Mouse (Mus musculus): Measurements from ENCODE around the gene Snn.

- TF ChIP-seq POLR2A (IDR thresholded peaks at IDR 0.05; ENCODE audit: extremely low read depth, insufficient read depth, low read length) (no peak), CTCF (IDR thresholded peaks at IDR 0.05; ENCODE audit: extremely low read depth, insufficient read depth, low read length) (no peak)
Measured at GRCm38 (mm10) chr16:11017807-11018595, 42.7 kb upstream of the Snn start.
